Mouse (Mus musculus): ENCODE data around the gene Cnr2. TPM values are rescaled to one million over a fixed set of nuclear protein-coding genes. Genes with fewer than 3 reads are reported as not detected.

Cnr2 gene
- polyA plus RNA-seq, 1 experiment from 2014 or later, result 0.38 TPM

Other genes with a start within 250 kb of the Cnr2 start
- 1.4 and 1.8 TPM in 2 replicates for gene Ifnlr1, start 209.1 kb upstream of the Cnr2 start, polyA plus RNA-seq (2014; fragmentation: Nextera tagmentation; extraction: Ambion mirVana)
- 0.33 and 0.60 TPM in 2 replicates for gene Il22ra1, start 167.2 kb upstream of the Cnr2 start, polyA plus RNA-seq (2014; fragmentation: Nextera tagmentation; extraction: Ambion mirVana)
- gene Myom3, start 135.7 kb upstream of the Cnr2 start, polyA plus RNA-seq (2014; fragmentation: Nextera tagmentation; extraction: Ambion mirVana), result 0.09 and 0.31 TPM in 2 replicates
- 297 and 298 TPM in 2 replicates for gene Srsf10, start 39.6 kb upstream of the Cnr2 start, polyA plus RNA-seq (2014; fragmentation: Nextera tagmentation; extraction: Ambion mirVana)
- 172 and 189 TPM in 2 replicates for gene Pnrc2, start 21.5 kb upstream of the Cnr2 start, polyA plus RNA-seq (2014; fragmentation: Nextera tagmentation; extraction: Ambion mirVana)
- gene Fuca1, start 25.3 kb downstream of the Cnr2 start, polyA plus RNA-seq (2014; fragmentation: Nextera tagmentation; extraction: Ambion mirVana), result 87.7 and 93.3 TPM in 2 replicates
- 85.5 and 87.7 TPM in 2 replicates for gene Hmgcl, start 51.1 kb downstream of the Cnr2 start, polyA plus RNA-seq (2014; fragmentation: Nextera tagmentation; extraction: Ambion mirVana)
- 47.7 and 48.1 TPM in 2 replicates for gene Gale, start 68.3 kb downstream of the Cnr2 start, polyA plus RNA-seq (2014; fragmentation: Nextera tagmentation; extraction: Ambion mirVana)
- 101 and 104 TPM in 2 replicates for gene Lypla2, start 77.2 kb downstream of the Cnr2 start, polyA plus RNA-seq (2014; fragmentation: Nextera tagmentation; extraction: Ambion mirVana)
- gene Pithd1, start 91.9 kb downstream of the Cnr2 start, polyA plus RNA-seq (2014; fragmentation: Nextera tagmentation; extraction: Ambion mirVana), result 45.9 and 46.6 TPM in 2 replicates
- 39.8 and 43.9 TPM in 2 replicates for gene Eloa, start 126.4 kb downstream of the Cnr2 start, polyA plus RNA-seq (2014; fragmentation: Nextera tagmentation; extraction: Ambion mirVana)
- 506 and 533 TPM in 2 replicates for gene Rpl11, start 158.0 kb downstream of the Cnr2 start, polyA plus RNA-seq (2014; fragmentation: Nextera tagmentation; extraction: Ambion mirVana)
- gene Id3, start 248.1 kb downstream of the Cnr2 start, polyA plus RNA-seq (2014; fragmentation: Nextera tagmentation; extraction: Ambion mirVana), result 384 and 404 TPM in 2 replicates